Mouse (Mus musculus): Measurements from ENCODE around the gene Grn. TPM values are rescaled to one million over a fixed set of nuclear protein-coding genes. Genes with fewer than 3 reads are reported as not detected.

Grn gene
- polyA plus RNA-seq, 1 experiment from 2014 or later = 66.2 TPM

Small RNAs within 50 kb of the gene (microRNA-seq; reads per million reads assigned to microRNA genes)
- not detected for gene Mir6930

Other genes starting within 250 kb of the Grn start
- gene Lsm12, start 245.0 kb upstream of the Grn start, polyA plus RNA-seq (2016; fragmentation: Nextera tagmentation; extraction: Ambion mirVana) = 137 and 141 TPM in 2 replicates
- gene G6pc3, start 240.7 kb upstream of the Grn start, polyA plus RNA-seq (2016; fragmentation: Nextera tagmentation; extraction: Ambion mirVana) = 38.0 and 39.5 TPM in 2 replicates
- gene Hdac5, start 200.1 kb upstream of the Grn start, polyA plus RNA-seq (2016; fragmentation: Nextera tagmentation; extraction: Ambion mirVana) = 39.8 and 44.6 TPM in 2 replicates
- gene BC030867, start 181.4 kb upstream of the Grn start, polyA plus RNA-seq (2016; fragmentation: Nextera tagmentation; extraction: Ambion mirVana) = 27.3 TPM in 2 replicates
- 0.05 and 0.06 TPM in 2 replicates for gene Asb16, start 161.6 kb upstream of the Grn start, polyA plus RNA-seq (2016; fragmentation: Nextera tagmentation; extraction: Ambion mirVana)
- 44.9 and 46.0 TPM in 2 replicates for gene Tmub2, start 145.4 kb upstream of the Grn start, polyA plus RNA-seq (2016; fragmentation: Nextera tagmentation; extraction: Ambion mirVana)
- gene Atxn7l3, start 133.7 kb upstream of the Grn start, polyA plus RNA-seq (2016; fragmentation: Nextera tagmentation; extraction: Ambion mirVana) = 14.1 and 15.6 TPM in 2 replicates
- 95.5 and 98.7 TPM in 2 replicates for gene Ubtf, start 110.6 kb upstream of the Grn start, polyA plus RNA-seq (2016; fragmentation: Nextera tagmentation; extraction: Ambion mirVana)
- gene Slc4a1, start 64.1 kb upstream of the Grn start, polyA plus RNA-seq (2016; fragmentation: Nextera tagmentation; extraction: Ambion mirVana) = 37.4 and 52.1 TPM in 2 replicates
- gene Rundc3a, start 36.9 kb upstream of the Grn start, polyA plus RNA-seq (2016; fragmentation: Nextera tagmentation; extraction: Ambion mirVana) = 10.5 and 13.5 TPM in 2 replicates
- 255 and 262 TPM in 2 replicates for gene Slc25a39, start 22.4 kb upstream of the Grn start, polyA plus RNA-seq (2016; fragmentation: Nextera tagmentation; extraction: Ambion mirVana)
- gene Fam171a2, start 17.4 kb downstream of the Grn start, polyA plus RNA-seq (2016; fragmentation: Nextera tagmentation; extraction: Ambion mirVana) = 2.2 and 2.8 TPM in 2 replicates
- 5.0 and 6.4 TPM in 2 replicates for gene Itga2b, start 39.8 kb downstream of the Grn start, polyA plus RNA-seq (2016; fragmentation: Nextera tagmentation; extraction: Ambion mirVana)
- gene Gpatch8, start 126.1 kb downstream of the Grn start, polyA plus RNA-seq (2016; fragmentation: Nextera tagmentation; extraction: Ambion mirVana) = 58.7 and 62.3 TPM in 2 replicates
- gene Gm11627, start 149.1 kb downstream of the Grn start, polyA plus RNA-seq (2016; fragmentation: Nextera tagmentation; extraction: Ambion mirVana) = 11.8 and 13.1 TPM in 2 replicates
- gene Fzd2, start 174.1 kb downstream of the Grn start, polyA plus RNA-seq (2016; fragmentation: Nextera tagmentation; extraction: Ambion mirVana) = 39.2 and 42.2 TPM in 2 replicates
- gene Meioc, start 233.4 kb downstream of the Grn start, polyA plus RNA-seq (2016; fragmentation: Nextera tagmentation; extraction: Ambion mirVana) = 0.10 and 0.15 TPM in 2 replicates